Mouse (Mus musculus) neural tube, embryonic 10.5 days (tissue): ENCODE results near the gene Slco1a6.
"Not testable (repeated sequence)": the region's sequence is repeated elsewhere in the genome, so short reads cannot be mapped to it uniquely, and the experiment has no call there.

ENCODE experiments used
- DNase-seq: peaks from one replicate; pipeline ENCODE4 v3.0.0-alpha.2; 2017; ENCODE audit warnings: low spot score; ENCODE audit errors: extremely low spot score

Slco1a6 gene

GRCm38 (mm10) chr6:142208421-142208820 lies at the start of gene Slco1a6:
Gene Slco1a6 (minus strand): TSS chr6:142208521.
- DNase-seq: no peak

- DNase-seq: not testable (repeated sequence)
These were observed 42.5 kb upstream of the Slco1a6 start for GRCm38 (mm10) chr6:142250738-142251307.

GRCm38 (mm10) chr6:142245065-142245464 lies 36.7 kb upstream of the Slco1a6 start:
- DNase-seq: no peak

GRCm38 (mm10) chr6:142239468-142239867 lies 31.1 kb upstream of the Slco1a6 start:
- DNase-seq: no peak

- DNase-seq: no peak
These were observed 11.8 kb upstream of the Slco1a6 start for GRCm38 (mm10) chr6:142220138-142220537.

- DNase-seq: no peak
These were observed 3.5 kb upstream of the Slco1a6 start for GRCm38 (mm10) chr6:142211821-142212220.

GRCm38 (mm10) chr6:142209749-142210148 lies 1.4 kb upstream of the Slco1a6 start:
- no peak for DNase-seq

- DNase-seq: no peak
These were observed 7.8 kb downstream of the Slco1a6 start for GRCm38 (mm10) chr6:142200524-142200923.

- DNase-seq: no peak
These were observed 14.1 kb downstream of the Slco1a6 start for GRCm38 (mm10) chr6:142194245-142194644.

GRCm38 (mm10) chr6:142191962-142192361 lies 16.4 kb downstream of the Slco1a6 start:
- DNase-seq: no peak

- no peak for DNase-seq
These were observed 20.9 kb downstream of the Slco1a6 start for GRCm38 (mm10) chr6:142187426-142187825.

- no peak for DNase-seq
These were observed 22.4 kb downstream of the Slco1a6 start for GRCm38 (mm10) chr6:142185868-142186415.

GRCm38 (mm10) chr6:142163406-142163805 lies 44.9 kb downstream of the Slco1a6 start:
- DNase-seq: no peak

GRCm38 (mm10) chr6:142161171-142161570 lies 47.1 kb downstream of the Slco1a6 start:
- DNase-seq: no peak

- not testable (repeated sequence) for DNase-seq
These were observed 54.2 kb downstream of the Slco1a6 start for GRCm38 (mm10) chr6:142154081-142154480.

- DNase-seq: no peak
These were observed 60.0 kb downstream of the Slco1a6 start for GRCm38 (mm10) chr6:142148371-142148770.

- DNase-seq: peak; percentile 20
These were observed 96.5 kb downstream of the Slco1a6 start for GRCm38 (mm10) chr6:142111667-142112305.

GRCm38 (mm10) chr6:142091126-142091525 lies 117.2 kb downstream of the Slco1a6 start:
- DNase-seq: no peak

GRCm38 (mm10) chr6:142058281-142058680 lies 150.0 kb downstream of the Slco1a6 start:
- DNase-seq: not testable (repeated sequence)

- DNase-seq: no peak
These were observed 160.6 kb downstream of the Slco1a6 start for GRCm38 (mm10) chr6:142047689-142048088.

- no peak for DNase-seq
These were observed 162.6 kb downstream of the Slco1a6 start for GRCm38 (mm10) chr6:142045746-142046145.

GRCm38 (mm10) chr6:142041896-142042295 lies 166.4 kb downstream of the Slco1a6 start:
- DNase-seq: no peak
